Mouse (Mus musculus) forebrain, embryonic 16.5 days (tissue): Measurements from ENCODE around the gene Gm37240. TPM values are rescaled to one million over a fixed set of nuclear protein-coding genes. Genes with fewer than 3 reads are reported as not detected.
A peak's percentile ranks its signal among the peaks of the same experiment; 100 is the strongest.

ENCODE experiments used
- ATAC-seq: fragments of 200-750 bp; cut with Nextera tagmentation; 2 replicates; pipeline ENCODE4 v1.8.0; 2017; ENCODE audit warnings: mild to moderate bottlenecking, moderate library complexity
- H3K27ac ChIP-seq: fragments of 300-500 bp; sonication (generic); 2 replicates; pipeline ENCODE4 v1.5.1; 2014; ENCODE audit warnings: low read length, control low read depth
- H3K27me3 ChIP-seq: fragments of 300-500 bp; sonication (generic); replicated peaks from 2 replicates; pipeline ENCODE4 v1.6.1; 2014; ENCODE audit warnings: low read length; ENCODE audit not compliant: control insufficient read depth, insufficient read depth
- H3K36me3 ChIP-seq: fragments of 300-500 bp; sonication (generic); 2 replicates; pipeline ENCODE4 v1.6.1; 2014; ENCODE audit not compliant: control insufficient read depth, insufficient read depth
- H3K4me1 ChIP-seq: fragments of 300-500 bp; sonication (generic); replicated peaks from 2 replicates; pipeline ENCODE4 v1.6.1; 2014; ENCODE audit warnings: low read length; ENCODE audit not compliant: control insufficient read depth, insufficient read depth
- H3K4me2 ChIP-seq: fragments of 300-500 bp; sonication (generic); 2 replicates; pipeline ENCODE4 v1.6.1; 2014; ENCODE audit warnings: mild to moderate bottlenecking, low read length, control low read depth
- H3K4me3 ChIP-seq: fragments of 300-500 bp; sonication (generic); replicated peaks from 2 replicates; pipeline ENCODE4 v1.5.1; 2014; ENCODE audit warnings: mild to moderate bottlenecking, low read length, control low read depth
- H3K9ac ChIP-seq: fragments of 300-500 bp; sonication (generic); replicated peaks from 2 replicates; pipeline ENCODE4 v1.6.1; 2014; ENCODE audit warnings: low read depth, low read length, control low read depth
- H3K9me3 ChIP-seq: fragments of 300-500 bp; sonication (generic); 2 replicates; pipeline ENCODE4 v1.6.1; 2016; ENCODE audit warnings: low read length; ENCODE audit not compliant: control insufficient read depth
- WGBS: fragments of 180-500 bp; shearing (Covaris S2); extraction: QIAGEN DNeasy Blood & Tissue Kit; methylation state at CpG from one replicate; pipeline ENCODE4 v1.1.7; 2014; 5-methylcytosine and 5-hydroxymethylcytosine counted together
- polyA plus RNA-seq: library from polyadenylated mRNA; unstranded; fragments of >200 nt; fragmentation: Nextera tagmentation; extraction: Ambion mirVana; gene quantifications from 2 replicates; pipeline ENCODE4 v1.2.1, GENCODE M21; 2015

Gm37240 gene
- polyA plus RNA-seq, 1 experiment from 2014 or later, result 1.6 TPM

GRCm38 (mm10) chr3:84732516-84732915, 1154.8 kb downstream of the Gm37240 start:
- Histone ChIP-seq H3K4me3 (peak overlapping the region; percentile 39), H3K36me3 (no peaks in the 10 kb centered on the region), H3K9ac (no peak overlapping the region; the same call in 1 of the 2 replicates), H3K4me1 (peaks cover 19% of the 10 kb centered on the region), H3K27ac (peak overlapping the region; percentile 78), H3K9me3 (no peaks in the 10 kb centered on the region), H3K4me2 (peak overlapping the region; percentile 65), H3K27me3 (no peaks in the 10 kb centered on the region)
- ATAC-seq, result no peak
- 6% methylated on average over 6 of the region's 6 CpGs for WGBS

- peak; percentile 80 for ATAC-seq
Measured at GRCm38 (mm10) chr3:84732016-84732502, 1155.3 kb downstream of the Gm37240 start.

GRCm38 (mm10) chr3:84731403-84732015, 1155.8 kb downstream of the Gm37240 start:
- peak; percentile 56 for ATAC-seq
- Histone ChIP-seq H3K27me3 (no peaks in the 10 kb centered on the region), H3K27ac (peak overlapping the region; percentile 78), H3K4me2 (peak overlapping the region; percentile 65), H3K36me3 (no peaks in the 10 kb centered on the region), H3K9me3 (no peaks in the 10 kb centered on the region), H3K4me1 (peaks cover 19% of the 10 kb centered on the region), H3K9ac (peak overlapping the region; percentile 53), H3K4me3 (peak overlapping the region; percentile 39)
- WGBS, result 4% methylated on average over 9 of the region's 9 CpGs

More at GRCm38 (mm10) chr3:84732016-84732502, 1155.3 kb downstream of the Gm37240 start:
- Histone ChIP-seq H3K4me3 (peak overlapping the region; percentile 39), H3K4me2 (peak overlapping the region; percentile 65), H3K9ac (peak overlapping the region; percentile 53), H3K4me1 (peaks cover 19% of the 10 kb centered on the region), H3K36me3 (no peaks in the 10 kb centered on the region), H3K27ac (peak overlapping the region; percentile 78), H3K27me3 (no peaks in the 10 kb centered on the region), H3K9me3 (no peaks in the 10 kb centered on the region)
- under 1% methylated on average over 20 of the region's 20 CpGs for WGBS

- 26% methylated on average over 5 of the region's 5 CpGs for WGBS
Measured at GRCm38 (mm10) chr3:84731003-84731402, 1156.3 kb downstream of the Gm37240 start.

GRCm38 (mm10) chr3:84729806-84730205, 1157.5 kb downstream of the Gm37240 start:
- no peak overlapping the region for H3K4me2 ChIP-seq
- H3K4me1 ChIP-seq, result peaks cover 19% of the 10 kb centered on the region
- no peak overlapping the region for H3K9ac ChIP-seq
- H3K27ac ChIP-seq, result no peak overlapping the region
- H3K27me3 ChIP-seq, result no peaks in the 10 kb centered on the region
- 88% methylated on average over 6 of the region's 6 CpGs for WGBS
- H3K36me3 ChIP-seq, result no peaks in the 10 kb centered on the region
- H3K9me3 ChIP-seq, result no peaks in the 10 kb centered on the region
- no peak overlapping the region for H3K4me3 ChIP-seq
- ATAC-seq, result no peak

More at GRCm38 (mm10) chr3:84731003-84731402, 1156.3 kb downstream of the Gm37240 start:
- H3K27ac ChIP-seq, result no peak overlapping the region
- ATAC-seq, result no peak
- H3K4me3 ChIP-seq, result no peak overlapping the region
- H3K4me1 ChIP-seq, result peaks cover 19% of the 10 kb centered on the region
- no peaks in the 10 kb centered on the region for H3K27me3 ChIP-seq
- no peak overlapping the region for H3K9ac ChIP-seq
- peak overlapping the region; percentile 16; the same call in 1 of the 2 replicates for H3K4me2 ChIP-seq
- no peaks in the 10 kb centered on the region for H3K9me3 ChIP-seq
- H3K36me3 ChIP-seq, result no peaks in the 10 kb centered on the region

GRCm38 (mm10) chr3:84723996-84724395, 1163.3 kb downstream of the Gm37240 start:
- Histone ChIP-seq H3K36me3 (no peaks in the 10 kb centered on the region), H3K4me2 (no peak overlapping the region)

DNA sequence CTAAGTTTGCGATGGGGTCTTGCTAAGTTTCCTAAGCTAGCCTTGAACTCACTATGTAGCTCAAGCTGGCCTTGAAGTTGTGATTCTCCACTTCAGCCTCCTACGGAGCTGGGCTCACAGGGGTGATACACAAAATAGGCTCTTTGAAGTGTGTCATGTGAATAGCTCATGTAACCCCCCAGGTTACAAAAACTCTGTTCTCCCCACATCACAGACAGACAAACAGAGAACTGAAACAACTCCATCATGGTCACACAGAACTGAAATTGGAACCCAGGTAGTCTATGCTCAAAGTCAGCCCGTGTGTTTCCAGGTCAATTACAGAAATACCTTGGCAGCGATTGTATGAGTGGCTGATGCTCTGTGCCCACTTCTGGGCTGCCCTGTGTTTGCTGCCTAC, 1164.6 kb downstream of the Gm37240 start:
- ATAC-seq, result no peak
- H3K4me1 ChIP-seq, result no peaks in the 10 kb centered on the region
- no peak overlapping the region for H3K4me2 ChIP-seq
- no peaks in the 10 kb centered on the region for H3K36me3 ChIP-seq
- H3K27me3 ChIP-seq, result no peaks in the 10 kb centered on the region
- no peak overlapping the region for H3K27ac ChIP-seq
- no peak overlapping the region for H3K9ac ChIP-seq
- no peak overlapping the region for H3K4me3 ChIP-seq
- no peaks in the 10 kb centered on the region for H3K9me3 ChIP-seq
- WGBS, result 94% methylated on average over 4 of the region's 4 CpGs

More at GRCm38 (mm10) chr3:84723996-84724395, 1163.3 kb downstream of the Gm37240 start:
- Histone ChIP-seq H3K27me3 (no peaks in the 10 kb centered on the region), H3K27ac (no peak overlapping the region), H3K9me3 (no peaks in the 10 kb centered on the region), H3K9ac (no peak overlapping the region), H3K4me1 (no peaks in the 10 kb centered on the region), H3K4me3 (no peak overlapping the region)
- 66% methylated on average over 5 of the region's 5 CpGs for WGBS
- no peak for ATAC-seq

GRCm38 (mm10) chr3:84715073-84715768, 1172.1 kb downstream of the Gm37240 start:
- WGBS, result 91% methylated on average over 15 of the region's 15 CpGs
- Histone ChIP-seq H3K4me3 (no peak overlapping the region), H3K4me2 (no peak overlapping the region), H3K27ac (no peak overlapping the region), H3K4me1 (no peaks in the 10 kb centered on the region), H3K27me3 (no peaks in the 10 kb centered on the region), H3K36me3 (no peaks in the 10 kb centered on the region), H3K9me3 (no peaks in the 10 kb centered on the region), H3K9ac (no peak overlapping the region)
- ATAC-seq, result no peak

GRCm38 (mm10) chr3:84712941-84713340, 1174.4 kb downstream of the Gm37240 start:
- H3K27ac ChIP-seq, result no peak overlapping the region
- no peak overlapping the region for H3K4me3 ChIP-seq
- H3K9ac ChIP-seq, result no peak overlapping the region
- ATAC-seq, result no peak
- no peaks in the 10 kb centered on the region for H3K36me3 ChIP-seq
- 49% methylated on average over 2 of the region's 2 CpGs for WGBS
- H3K4me1 ChIP-seq, result no peaks in the 10 kb centered on the region
- H3K9me3 ChIP-seq, result no peaks in the 10 kb centered on the region
- no peaks in the 10 kb centered on the region for H3K27me3 ChIP-seq
- H3K4me2 ChIP-seq, result no peak overlapping the region
